Mouse (Mus musculus): Measurements from ENCODE around the gene Efna2. TPM values are rescaled to one million over a fixed set of nuclear protein-coding genes. Genes with fewer than 3 reads are reported as not detected.
"Not testable (repeated sequence)": the region's sequence is repeated elsewhere in the genome, so short reads cannot be mapped to it uniquely, and the experiment has no call there.

The Efna2 gene
- polyA plus RNA-seq, 1 experiment from 2014 or later, result 10.5 TPM

DNA sequence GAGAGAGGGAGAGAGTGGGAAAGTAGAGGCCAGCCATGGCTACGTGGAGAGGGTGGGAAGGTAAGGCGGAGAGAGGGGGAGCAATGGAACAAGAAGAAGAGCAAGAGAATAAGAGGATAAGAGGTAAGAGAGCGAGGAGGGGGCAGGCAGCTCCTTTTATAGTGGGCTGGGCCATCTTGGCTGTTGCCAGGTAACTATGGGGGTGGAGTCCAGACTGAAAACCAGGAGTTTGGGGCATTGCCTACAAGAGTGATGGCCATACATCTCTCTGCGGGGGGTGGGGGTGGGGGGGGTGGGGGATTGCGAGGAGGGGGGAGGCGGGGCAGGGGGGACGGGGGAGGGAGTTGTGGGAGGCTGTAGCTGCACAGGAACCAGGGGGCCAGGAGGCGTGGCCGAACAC is 41.4 kb downstream of the Efna2 start:
- 31% methylated on average over 8 of the region's 9 CpGs for WGBS
- no peak for TF ChIP-seq CTCF (IDR thresholded peaks at IDR 0.05; ENCODE audit: low read depth)
- DNase-seq (ENCODE audit: low spot score), result no peak

DNA sequence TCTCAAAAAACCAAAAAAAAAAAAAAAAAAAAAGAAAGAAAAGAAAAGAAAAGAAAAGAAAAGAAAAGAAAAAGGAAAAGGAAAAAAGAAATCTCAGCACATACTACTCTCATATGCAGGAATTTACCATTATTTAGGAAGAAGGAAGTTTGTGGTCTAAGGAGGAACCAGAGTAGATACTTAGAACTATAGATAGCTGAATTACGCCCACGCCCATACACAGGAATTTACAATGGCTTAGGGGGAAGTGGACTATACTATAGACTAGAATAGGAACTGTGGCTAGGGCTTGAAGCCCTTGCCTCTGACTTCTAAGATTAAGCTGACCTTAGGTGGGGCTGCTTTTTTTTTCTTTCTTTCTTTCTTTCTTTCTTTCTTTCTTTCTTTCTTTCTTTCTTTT is 43.9 kb downstream of the Efna2 start:
- peaks cover 17% of the 10 kb centered on the region for H3K4me1 ChIP-seq (replicated peaks; ENCODE audit: insufficient read depth, low read length)
- H3K36me3 ChIP-seq (ENCODE audit: insufficient read depth, low read length); H3K4me3 ChIP-seq (replicated peaks; ENCODE audit: low read depth, low read length); ATAC-seq (replicated peaks; ENCODE audit: low FRiP score, low read depth); H3K27ac ChIP-seq; H3K9ac ChIP-seq (ENCODE audit: low read depth, low read length); DNase-seq (ENCODE audit: low spot score); H3K27me3 ChIP-seq (ENCODE audit: insufficient read depth, low read length); H3K4me2 ChIP-seq (ENCODE audit: low read length); H3K9me3 ChIP-seq (replicated peaks; ENCODE audit: low read length): not testable (repeated sequence)
- 90% methylated on average over 2 of the region's 2 CpGs for WGBS

More for the DNA sequence above, 41.4 kb downstream of the Efna2 start:
- H3K36me3 ChIP-seq (ENCODE audit: insufficient read depth, low read length), result no peaks in the 10 kb centered on the region
- no peak overlapping the region for H3K4me2 ChIP-seq (ENCODE audit: low read length)
- H3K4me3 ChIP-seq (replicated peaks; ENCODE audit: low read depth, low read length), result no peak overlapping the region
- no peak for ATAC-seq (replicated peaks; ENCODE audit: low FRiP score, low read depth)
- H3K9ac ChIP-seq (ENCODE audit: low read depth, low read length), result no peak overlapping the region
- no peaks in the 10 kb centered on the region for H3K27me3 ChIP-seq (ENCODE audit: insufficient read depth, low read length)
- H3K9me3 ChIP-seq (replicated peaks; ENCODE audit: low read length), result no peaks in the 10 kb centered on the region
- no peak overlapping the region for H3K27ac ChIP-seq
- 0 out of 2 replicates have a peak, but pooled peaks cover 2% of the 10 kb centered on the region for H3K4me1 ChIP-seq (replicated peaks; ENCODE audit: insufficient read depth, low read length)

DNA sequence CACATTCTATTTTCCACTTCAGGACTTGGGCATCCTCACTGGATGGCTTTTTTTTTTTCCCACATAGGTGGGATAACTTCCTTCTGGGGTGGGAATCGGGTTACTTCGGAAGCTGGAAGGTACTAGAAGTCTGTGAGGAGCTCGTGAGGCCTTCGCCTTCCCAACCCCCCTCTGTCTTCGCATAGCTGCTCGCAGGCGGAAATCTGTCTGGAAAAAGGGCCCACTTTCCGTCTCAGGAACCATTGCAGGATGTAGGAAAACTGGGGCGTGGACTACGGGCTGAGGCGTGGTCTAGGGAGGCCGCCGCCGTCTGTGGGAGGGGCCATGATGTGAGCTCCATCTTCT is 46.8 kb downstream of the Efna2 start:
- Histone ChIP-seq H3K9ac (ENCODE audit: low read depth, low read length) (peak overlapping the region; percentile 24; the same call in 1 of the 2 replicates), H3K36me3 (ENCODE audit: insufficient read depth, low read length) (peaks cover 12% of the 10 kb centered on the region; the same call in 1 of the 2 replicates), H3K9me3 (replicated peaks; ENCODE audit: low read length) (no peaks in the 10 kb centered on the region), H3K4me1 (replicated peaks; ENCODE audit: insufficient read depth, low read length) (peaks cover 24% of the 10 kb centered on the region), H3K27me3 (ENCODE audit: insufficient read depth, low read length) (no peaks in the 10 kb centered on the region), H3K27ac (peak overlapping the region; percentile 84), H3K4me2 (ENCODE audit: low read length) (peak overlapping the region; percentile 93), H3K4me3 (replicated peaks; ENCODE audit: low read depth, low read length) (no peak overlapping the region)
- ATAC-seq (replicated peaks; ENCODE audit: low FRiP score, low read depth) (no peak; the same call in 1 of the 2 replicates), DNase-seq (ENCODE audit: low spot score) (no peak)
- no peak for TF ChIP-seq CTCF (IDR thresholded peaks at IDR 0.05; ENCODE audit: low read depth)
- under 1% methylated on average over 14 of the region's 14 CpGs for WGBS

DNA sequence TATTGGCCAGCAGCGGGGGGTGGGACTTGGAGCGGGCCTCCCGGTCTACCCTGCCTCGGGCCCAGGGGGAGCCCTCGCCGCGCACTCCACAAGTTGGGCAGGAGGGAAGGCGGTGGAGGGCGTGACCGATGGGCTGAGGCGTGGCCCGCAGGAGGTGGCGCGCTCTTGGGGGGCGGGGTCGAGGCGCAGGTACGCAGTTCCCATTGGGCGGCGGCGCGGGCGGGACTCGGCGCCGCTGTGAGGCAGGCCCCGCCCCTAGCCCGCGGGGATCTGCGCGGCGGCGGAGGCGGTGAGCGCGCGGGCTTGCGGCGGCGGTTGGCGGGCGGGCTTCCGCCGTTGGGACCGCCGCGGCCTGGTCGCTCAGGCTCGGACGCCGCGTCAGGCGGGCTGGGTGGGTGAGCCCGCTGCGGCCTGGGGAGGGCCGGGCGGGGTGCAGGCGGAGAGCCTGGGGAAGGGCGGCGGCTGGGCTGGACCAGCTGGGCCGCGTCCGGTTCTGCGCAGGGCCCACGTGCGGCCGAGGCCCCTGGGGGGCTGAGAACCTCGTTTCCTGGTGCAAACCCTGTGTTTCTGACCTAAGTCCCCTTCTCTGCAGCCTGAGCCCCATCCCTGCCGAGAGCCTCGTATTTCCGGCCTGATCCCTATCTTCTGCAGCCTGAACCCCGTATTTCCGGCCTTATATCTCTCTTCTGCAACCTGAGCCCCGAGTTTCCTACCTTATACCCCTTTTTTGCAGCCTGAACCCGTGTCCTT is 47.3 kb downstream of the Efna2 start, which contains the start of gene Mum1:
Gene Mum1 (plus strand): TSS at position 19 of the 750 bp plus-strand sequence.
- peaks cover 14% of the 10 kb centered on the region; the same call in 1 of the 2 replicates for H3K36me3 ChIP-seq (ENCODE audit: insufficient read depth, low read length)
- WGBS, result under 1% methylated on average over 58 of the region's 75 CpGs
- TF ChIP-seq CTCF (IDR thresholded peaks at IDR 0.05; ENCODE audit: low read depth), result peak; percentile 83
- H3K4me2 ChIP-seq (ENCODE audit: low read length), result peak within 1 kb of the TSS; percentile 93
- H3K9me3 ChIP-seq (replicated peaks; ENCODE audit: low read length), result no peaks in the 10 kb centered on the region
- H3K4me1 ChIP-seq (replicated peaks; ENCODE audit: insufficient read depth, low read length), result peaks cover 24% of the 10 kb centered on the region
- H3K27ac ChIP-seq, result peak within 1 kb of the TSS; percentile 91
- DNase-seq (ENCODE audit: low spot score), result peak; percentile 99
- peak; percentile 99 for ATAC-seq (replicated peaks; ENCODE audit: low FRiP score, low read depth)
- peak within 1 kb of the TSS; percentile 84 for H3K4me3 ChIP-seq (replicated peaks; ENCODE audit: low read depth, low read length)
- peak within 1 kb of the TSS; percentile 91 for H3K9ac ChIP-seq (ENCODE audit: low read depth, low read length)
- no peaks in the 10 kb centered on the region for H3K27me3 ChIP-seq (ENCODE audit: insufficient read depth, low read length)

DNA sequence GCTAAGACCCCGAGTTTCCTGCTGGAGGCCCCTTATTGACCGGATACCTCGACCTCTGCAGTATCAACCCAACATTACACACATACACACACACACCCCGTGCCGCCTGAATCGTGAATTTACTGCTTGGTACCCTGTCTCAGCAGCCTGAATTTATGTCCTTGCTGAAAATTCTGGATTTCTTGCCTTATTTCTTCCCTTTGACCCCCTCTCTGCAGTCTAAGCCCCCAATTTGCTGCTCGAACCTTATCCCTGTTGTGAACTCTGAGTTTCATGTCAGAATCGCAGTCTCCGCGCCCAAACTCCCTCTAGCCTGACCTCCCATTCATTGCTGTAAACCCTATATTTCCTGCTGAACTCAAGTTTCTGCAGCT is 47.9 kb downstream of the Efna2 start:
- no peak for TF ChIP-seq CTCF (IDR thresholded peaks at IDR 0.05; ENCODE audit: low read depth)
- no peaks in the 10 kb centered on the region for H3K27me3 ChIP-seq (ENCODE audit: insufficient read depth, low read length)
- ATAC-seq (replicated peaks; ENCODE audit: low FRiP score, low read depth) (no peak), DNase-seq (ENCODE audit: low spot score) (no peak)
- H3K27ac ChIP-seq, result peak overlapping the region; percentile 91
- peaks cover 20% of the 10 kb centered on the region; the same call in 1 of the 2 replicates for H3K36me3 ChIP-seq (ENCODE audit: insufficient read depth, low read length)
- H3K4me1 ChIP-seq (replicated peaks; ENCODE audit: insufficient read depth, low read length), result peaks cover 24% of the 10 kb centered on the region
- H3K4me3 ChIP-seq (replicated peaks; ENCODE audit: low read depth, low read length), result peak overlapping the region; percentile 84
- under 1% methylated on average over 10 of the region's 10 CpGs for WGBS
- H3K9ac ChIP-seq (ENCODE audit: low read depth, low read length), result peak overlapping the region; percentile 91
- peak overlapping the region; percentile 93 for H3K4me2 ChIP-seq (ENCODE audit: low read length)
- no peaks in the 10 kb centered on the region for H3K9me3 ChIP-seq (replicated peaks; ENCODE audit: low read length)

DNA sequence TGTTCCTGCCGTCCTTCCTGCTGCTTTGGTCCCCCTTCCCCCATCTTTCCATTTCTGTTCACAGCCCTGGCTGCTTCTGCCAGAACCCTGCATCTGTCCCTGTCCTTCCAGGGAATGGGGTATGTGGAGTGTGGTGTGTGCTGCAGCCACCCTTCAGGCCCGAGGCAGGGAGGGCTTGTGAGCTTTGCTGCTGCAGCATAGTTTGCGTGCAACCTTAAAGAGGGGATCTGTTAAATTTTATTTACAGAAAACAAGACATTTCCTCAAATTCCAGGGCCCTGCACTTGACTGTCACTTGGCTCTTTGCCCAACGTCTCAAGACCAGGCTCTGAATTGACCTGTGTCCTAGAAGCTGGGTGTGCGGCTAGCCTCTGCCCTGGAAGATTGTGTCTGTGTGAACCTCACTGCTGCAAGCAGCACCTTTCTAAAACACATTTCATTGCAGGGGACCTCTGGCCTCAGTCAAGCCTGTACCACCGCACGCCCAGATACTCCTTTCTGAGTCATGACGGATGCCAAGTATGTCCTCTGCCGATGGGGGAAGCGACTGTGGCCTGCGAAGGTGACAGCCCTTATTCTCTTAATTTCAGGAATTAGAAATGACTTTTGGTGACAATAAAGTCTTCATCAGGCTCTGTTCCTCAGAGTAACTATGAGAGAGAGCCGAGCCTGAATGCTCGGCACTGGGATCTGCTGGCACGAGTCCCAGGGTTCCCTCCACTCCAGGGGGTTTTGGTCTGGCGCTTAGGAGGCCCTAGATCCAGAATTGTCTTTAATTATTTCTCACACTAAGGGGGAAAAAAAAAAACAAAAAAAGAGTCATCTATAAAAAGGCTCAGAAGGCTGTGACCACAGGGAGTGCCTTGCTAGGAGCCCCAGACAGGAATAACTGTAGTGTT is 48.8 kb downstream of the Efna2 start:
- DNase-seq (ENCODE audit: low spot score), result no peak
- peak overlapping the region; percentile 84; the same call in 1 of the 2 replicates for H3K4me3 ChIP-seq (replicated peaks; ENCODE audit: low read depth, low read length)

More for the DNA sequence above, 48.8 kb downstream of the Efna2 start:
- H3K9ac ChIP-seq (ENCODE audit: low read depth, low read length), result peak overlapping the region; percentile 91
- no peak for ATAC-seq (replicated peaks; ENCODE audit: low FRiP score, low read depth)
- peaks cover 30% of the 10 kb centered on the region for H3K36me3 ChIP-seq (ENCODE audit: insufficient read depth, low read length)
- H3K4me2 ChIP-seq (ENCODE audit: low read length), result peak overlapping the region; percentile 93
- H3K27ac ChIP-seq, result peak overlapping the region; percentile 54
- H3K4me1 ChIP-seq (replicated peaks; ENCODE audit: insufficient read depth, low read length), result peaks cover 26% of the 10 kb centered on the region
- TF ChIP-seq CTCF (IDR thresholded peaks at IDR 0.05; ENCODE audit: low read depth), result no peak
- H3K27me3 ChIP-seq (ENCODE audit: insufficient read depth, low read length), result no peaks in the 10 kb centered on the region
- H3K9me3 ChIP-seq (replicated peaks; ENCODE audit: low read length), result no peaks in the 10 kb centered on the region
- 33% methylated on average over 15 of the region's 15 CpGs for WGBS
